Mouse (Mus musculus) cortical plate, adult 2 months (tissue): ENCODE results near the gene Tle3.

Experiments used
- CTCF ChIP-seq: fragments of 200-500 bp; IDR thresholded peaks from 2 replicates; pipeline ENCODE4 v1.5.1; 2011; ENCODE audit warnings: mild to moderate bottlenecking, control low read depth, low read length; ENCODE audit not compliant: insufficient read depth; ENCODE audit errors: extremely low read depth
- POLR2A ChIP-seq: fragments of 200-500 bp; IDR thresholded peaks from 2 replicates; pipeline ENCODE4 v1.6.1; 2011; ENCODE audit warnings: mild to moderate bottlenecking, low read length, control low read depth; ENCODE audit not compliant: insufficient read depth; ENCODE audit errors: extremely low read depth

- TF ChIP-seq POLR2A (no peak), CTCF (no peak)
Observed at GRCm38 (mm10) chr9:61402716-61403115, 30.6 kb downstream of the Tle3 start.
